Mouse (Mus musculus): Measurements from ENCODE around the gene Supt5. TPM values are rescaled to one million over a fixed set of nuclear protein-coding genes. Genes with fewer than 3 reads are reported as not detected.

The Supt5 gene
- total and polyA plus RNA-seq, 3 experiments: 66.0 to 448 (median 156) TPM

DNA sequence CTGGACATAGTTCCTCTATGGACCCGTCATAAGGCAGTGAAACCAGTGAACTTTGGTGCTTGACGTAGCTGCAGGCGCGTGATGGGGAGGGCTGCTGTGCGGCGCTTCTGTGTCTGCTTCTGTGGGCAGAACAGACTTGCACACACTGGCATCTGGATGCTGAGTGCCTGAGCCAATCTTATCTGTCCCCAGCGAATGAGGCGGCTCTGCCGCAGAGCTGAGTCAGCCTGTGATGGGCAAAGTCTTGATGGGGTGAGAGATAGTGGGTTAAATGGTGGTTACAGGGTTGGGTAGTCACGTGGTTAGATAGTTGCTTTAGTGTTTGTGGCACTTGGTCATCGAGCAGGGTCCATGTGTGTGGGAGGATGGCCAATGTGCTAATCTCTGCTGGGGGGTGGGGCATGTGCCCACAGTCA, 44.4 kb upstream of the Supt5 start (continued):
- TF ChIP-seq NRF1 (IDR thresholded peaks at IDR 0.05; ENCODE audit: insufficient read depth, low read depth, low read length, poor library complexity, severe bottlenecking): no peak
- peak; percentile 54; the same call in 1 of the 2 replicates for TF ChIP-seq SIN3A (IDR thresholded peaks at IDR 0.05; ENCODE audit: low read length)
- peak; percentile 90 for TF ChIP-seq GATA1 (IDR thresholded peaks at IDR 0.05; ENCODE audit: low read depth, low read length)
- no peak for TF ChIP-seq KAT2A (conservative IDR thresholded peaks at IDR 0.05; ENCODE audit: low read depth, low read length)
- peak; percentile 89 for TF ChIP-seq USF1 (IDR thresholded peaks at IDR 0.05; ENCODE audit: low read depth, low read length)
- TF ChIP-seq EP300 (IDR thresholded peaks at IDR 0.05; ENCODE audit: low read depth in 1 of 2, low read length in 2 of 2): peak; percentile 58 to 79
- no peak for TF ChIP-seq CTCF (IDR thresholded peaks at IDR 0.05 in 2 of 3, conservative IDR thresholded peaks at IDR 0.05 in 1 of 3; ENCODE audit: control insufficient read depth in 1 of 3, insufficient read depth in 1 of 3, low read depth in 2 of 3, low read length in 3 of 3, poor library complexity in 1 of 3, severe bottlenecking in 1 of 3)
- 0 out of 2 replicates have a peak, but pooled peaks have one; percentile 20 for TF ChIP-seq JUND (IDR thresholded peaks at IDR 0.05; ENCODE audit: low read depth, low read length)
- peak; percentile 40; the same call in 1 of the 2 replicates for TF ChIP-seq ZMIZ1 (IDR thresholded peaks at IDR 0.05; ENCODE audit: low read depth, low read length)
- no peak for TF ChIP-seq CHD1 (IDR thresholded peaks at IDR 0.05; ENCODE audit: low read depth, low read length)
- no peak for TF ChIP-seq UBTF (IDR thresholded peaks at IDR 0.05; ENCODE audit: borderline replicate concordance, insufficient read depth, low read depth, low read length)
- TF ChIP-seq ZKSCAN1 (IDR thresholded peaks at IDR 0.05; ENCODE audit: low read depth, low read length): no peak
- TF ChIP-seq TAL1 (IDR thresholded peaks at IDR 0.05; ENCODE audit: low read length): peak; percentile 65

- DNase-seq (ENCODE audit: low read depth, low spot score): peak; percentile 74
- TF ChIP-seq UBTF (IDR thresholded peaks at IDR 0.05; ENCODE audit: borderline replicate concordance, insufficient read depth, low read depth, low read length) (0 out of 2 replicates have a peak, but pooled peaks have one; percentile 36), MAX (IDR thresholded peaks at IDR 0.05; ENCODE audit: low read length) (0 out of 2 replicates have a peak, but pooled peaks have one; percentile 9), NELFE (IDR thresholded peaks at IDR 0.05; ENCODE audit: low read depth, low read length) (no peak), MXI1 (IDR thresholded peaks at IDR 0.05; ENCODE audit: low read depth, low read length) (no peak), ETS1 (IDR thresholded peaks at IDR 0.05; ENCODE audit: low read depth, low read length) (no peak)
Observed at GRCm38 (mm10) chr7:28382347-28382951, 43.9 kb upstream of the Supt5 start.

More at GRCm38 (mm10) chr7:28382347-28382951, 43.9 kb upstream of the Supt5 start:
- Histone ChIP-seq H3K4me3 (ENCODE audit: control insufficient read depth in 1 of 2, insufficient read depth in 1 of 2, low read depth in 2 of 2, low read length in 2 of 2) (peak overlapping the region; percentile 57 to 85), H3K4me1 (ENCODE audit: control insufficient read depth in 1 of 2, insufficient read depth in 2 of 2, low read length in 2 of 2) (peaks cover 6 to 29% of the 10 kb centered on the region in 2 experiments), H3K27ac (ENCODE audit: control insufficient read depth, low read depth, low read length) (peak overlapping the region; percentile 95), H3K9ac (ENCODE audit: control insufficient read depth, low read depth, low read length, poor library complexity, severe bottlenecking) (peak overlapping the region; percentile 74), H3K27me3 (ENCODE audit: control insufficient read depth in 1 of 2, insufficient read depth in 2 of 2, low read length in 2 of 2) (no peaks in the 10 kb centered on the region), H3K79me2 (ENCODE audit: control insufficient read depth, insufficient read depth, low read length, poor library complexity) (peaks cover 3% of the 10 kb centered on the region), H3K9me3 (replicated peaks; ENCODE audit: insufficient read depth, low read length) (no peaks in the 10 kb centered on the region), H3K36me3 (ENCODE audit: control insufficient read depth in 1 of 2, insufficient read depth in 2 of 2, low read length in 2 of 2) (peaks cover 0 to 16% of the 10 kb centered on the region in 2 experiments; a peak in 2 of 4 replicates)

Data from MEL (cell line).